Mouse (Mus musculus) midbrain, embryonic 10.5 days (tissue): ENCODE data around the gene Scaf1. TPM values are rescaled to one million over a fixed set of nuclear protein-coding genes. Genes with fewer than 3 reads are reported as not detected.

Source experiments
- DNase-seq: peaks from one replicate; pipeline ENCODE4 v3.0.0-alpha.2; 2017; ENCODE audit warnings: low spot score
- H3K27ac ChIP-seq: fragments of 300-500 bp; sonication (generic); replicated peaks from 2 replicates; pipeline ENCODE4 v1.5.1; 2016; ENCODE audit warnings: mild to moderate bottlenecking
- H3K27me3 ChIP-seq: fragments of 300-500 bp; sonication (generic); 2 replicates; pipeline ENCODE4 v1.6.1; 2016; ENCODE audit warnings: low read depth, mild to moderate bottlenecking; ENCODE audit not compliant: poor library complexity, severe bottlenecking
- H3K36me3 ChIP-seq: fragments of 300-500 bp; sonication (generic); 2 replicates; pipeline ENCODE4 v1.6.1; 2016; ENCODE audit warnings: mild to moderate bottlenecking, moderate library complexity
- H3K4me1 ChIP-seq: fragments of 300-500 bp; sonication (generic); 2 replicates; pipeline ENCODE4 v1.6.1; 2016
- H3K4me3 ChIP-seq: fragments of 300-500 bp; sonication (generic); 2 replicates; pipeline ENCODE4 v1.5.1; 2016; ENCODE audit warnings: mild to moderate bottlenecking, moderate library complexity
- H3K9me3 ChIP-seq: fragments of 300-500 bp; sonication (generic); replicated peaks from 2 replicates; pipeline ENCODE4 v1.6.1; 2016; ENCODE audit warnings: mild to moderate bottlenecking
- WGBS: fragments of 180-500 bp; shearing (Covaris S2); methylation state at CpG from one replicate; pipeline ENCODE4 v1.1.7; 2016; 5-methylcytosine and 5-hydroxymethylcytosine counted together
- polyA plus RNA-seq: library from polyadenylated mRNA; unstranded; fragments of >200 nt; fragmentation: Nextera tagmentation; extraction: Ambion mirVana; gene quantifications from 2 replicates; pipeline ENCODE4 v1.2.1, GENCODE M21; 2016

Scaf1 gene
- polyA plus RNA-seq, 1 experiment from 2014 or later: 39.6 TPM

GRCm38 (mm10) chr7:45052181-45052861 is 36.2 kb upstream of the Scaf1 start:
- H3K4me1 ChIP-seq: peaks cover 50% of the 10 kb centered on the region
- H3K9me3 ChIP-seq: no peaks in the 10 kb centered on the region
- H3K36me3 ChIP-seq: peaks cover 38% of the 10 kb centered on the region
- peak overlapping the region; percentile 100 for H3K27ac ChIP-seq
- WGBS: under 1% methylated on average over 37 of the region's 38 CpGs
- DNase-seq: peak; percentile 27
- H3K4me3 ChIP-seq: peak overlapping the region; percentile 98
- H3K27me3 ChIP-seq: no peaks in the 10 kb centered on the region

- Histone ChIP-seq H3K27me3 (no peaks in the 10 kb centered on the region), H3K27ac (peak overlapping the region; percentile 100), H3K9me3 (no peaks in the 10 kb centered on the region), H3K4me1 (peaks cover 47% of the 10 kb centered on the region), H3K4me3 (peak overlapping the region; percentile 98), H3K36me3 (peaks cover 46% of the 10 kb centered on the region)
- 2% methylated on average over 13 of the region's 13 CpGs for WGBS
- DNase-seq: peak; percentile 32
Measured at GRCm38 (mm10) chr7:45051601-45051974, 35.4 kb upstream of the Scaf1 start.

GRCm38 (mm10) chr7:45050945-45051600 is 34.9 kb upstream of the Scaf1 start:
- H3K27me3 ChIP-seq: no peaks in the 10 kb centered on the region
- peak overlapping the region; percentile 98 for H3K4me3 ChIP-seq
- H3K9me3 ChIP-seq: no peaks in the 10 kb centered on the region
- peak; percentile 87 for DNase-seq
- WGBS: 4% methylated on average over 16 of the region's 16 CpGs
- peak overlapping the region; percentile 100 for H3K27ac ChIP-seq
- peaks cover 51% of the 10 kb centered on the region for H3K36me3 ChIP-seq
- H3K4me1 ChIP-seq: peaks cover 46% of the 10 kb centered on the region

GRCm38 (mm10) chr7:45048923-45049657 is 32.9 kb upstream of the Scaf1 start:
- Histone ChIP-seq H3K9me3 (no peaks in the 10 kb centered on the region), H3K27me3 (no peaks in the 10 kb centered on the region), H3K27ac (no peak overlapping the region; the same call in 1 of the 2 replicates), H3K4me1 (peaks cover 38% of the 10 kb centered on the region), H3K36me3 (peaks cover 71% of the 10 kb centered on the region), H3K4me3 (peak overlapping the region; percentile 98)
- 96% methylated on average over 20 of the region's 23 CpGs for WGBS
- no peak for DNase-seq

- 93% methylated on average over 38 of the region's 38 CpGs for WGBS
- H3K27ac ChIP-seq: no peak overlapping the region
Measured at GRCm38 (mm10) chr7:45048001-45048890, 32.1 kb upstream of the Scaf1 start.

GRCm38 (mm10) chr7:45047491-45047890 is 31.3 kb upstream of the Scaf1 start:
- DNase-seq: no peak
- Histone ChIP-seq H3K4me3 (no peak overlapping the region), H3K9me3 (no peaks in the 10 kb centered on the region)

More at GRCm38 (mm10) chr7:45048001-45048890, 32.1 kb upstream of the Scaf1 start:
- H3K4me1 ChIP-seq: peaks cover 31% of the 10 kb centered on the region
- H3K4me3 ChIP-seq: peak overlapping the region; percentile 98
- H3K9me3 ChIP-seq: no peaks in the 10 kb centered on the region
- peaks cover 79% of the 10 kb centered on the region for H3K36me3 ChIP-seq
- H3K27me3 ChIP-seq: no peaks in the 10 kb centered on the region
- DNase-seq: no peak

GRCm38 (mm10) chr7:45046853-45047350 is 30.7 kb upstream of the Scaf1 start:
- WGBS: 95% methylated on average over 26 of the region's 26 CpGs
- H3K4me3 ChIP-seq: peak overlapping the region; percentile 14; the same call in 1 of the 2 replicates
- H3K4me1 ChIP-seq: peaks cover 28% of the 10 kb centered on the region
- H3K27me3 ChIP-seq: no peaks in the 10 kb centered on the region
- H3K9me3 ChIP-seq: no peaks in the 10 kb centered on the region
- DNase-seq: no peak
- peaks cover 93% of the 10 kb centered on the region for H3K36me3 ChIP-seq
- H3K27ac ChIP-seq: no peak overlapping the region

More at GRCm38 (mm10) chr7:45047491-45047890, 31.3 kb upstream of the Scaf1 start:
- Histone ChIP-seq H3K36me3 (peaks cover 87% of the 10 kb centered on the region), H3K4me1 (peaks cover 31% of the 10 kb centered on the region), H3K27me3 (no peaks in the 10 kb centered on the region), H3K27ac (no peak overlapping the region)
- WGBS: 98% methylated on average over 14 of the region's 14 CpGs

- Histone ChIP-seq H3K36me3 (peaks cover 100% of the 10 kb centered on the region), H3K4me1 (peaks cover 16% of the 10 kb centered on the region), H3K9me3 (no peaks in the 10 kb centered on the region), H3K27me3 (no peaks in the 10 kb centered on the region), H3K4me3 (0 out of 2 replicates have a peak overlapping the region, but pooled peaks have one; percentile 11), H3K27ac (no peak overlapping the region)
- WGBS: 96% methylated on average over 22 of the region's 22 CpGs
- no peak for DNase-seq
Measured at GRCm38 (mm10) chr7:45045741-45046140, 29.6 kb upstream of the Scaf1 start.

GRCm38 (mm10) chr7:45043307-45043706 is 27.1 kb upstream of the Scaf1 start:
- no peaks in the 10 kb centered on the region for H3K4me1 ChIP-seq
- no peak for DNase-seq
- H3K9me3 ChIP-seq: no peaks in the 10 kb centered on the region
- H3K4me3 ChIP-seq: peak overlapping the region; percentile 14; the same call in 1 of the 2 replicates
- no peaks in the 10 kb centered on the region for H3K27me3 ChIP-seq
- H3K27ac ChIP-seq: no peak overlapping the region
- WGBS: 98% methylated on average over 14 of the region's 14 CpGs
- peaks cover 100% of the 10 kb centered on the region for H3K36me3 ChIP-seq

- no peaks in the 10 kb centered on the region for H3K9me3 ChIP-seq
- peaks cover 100% of the 10 kb centered on the region for H3K36me3 ChIP-seq
- no peaks in the 10 kb centered on the region for H3K4me1 ChIP-seq
Measured at GRCm38 (mm10) chr7:45040851-45041250, 24.7 kb upstream of the Scaf1 start.

GRCm38 (mm10) chr7:45038411-45038810 is 22.2 kb upstream of the Scaf1 start:
- peaks cover 100% of the 10 kb centered on the region for H3K36me3 ChIP-seq
- no peak for DNase-seq
- WGBS: 94% methylated on average over 9 of the region's 9 CpGs
- H3K27ac ChIP-seq: no peak overlapping the region
- no peaks in the 10 kb centered on the region for H3K27me3 ChIP-seq
- H3K4me3 ChIP-seq: no peak overlapping the region
- H3K9me3 ChIP-seq: no peaks in the 10 kb centered on the region
- H3K4me1 ChIP-seq: no peaks in the 10 kb centered on the region

More at GRCm38 (mm10) chr7:45040851-45041250, 24.7 kb upstream of the Scaf1 start:
- no peak overlapping the region for H3K27ac ChIP-seq
- no peaks in the 10 kb centered on the region for H3K27me3 ChIP-seq
- WGBS: 95% methylated on average over 9 of the region's 9 CpGs
- no peak overlapping the region for H3K4me3 ChIP-seq
- no peak for DNase-seq
